Mouse (Mus musculus) hindbrain, embryonic 14.5 days (tissue): ENCODE results near the gene Mrps18a. TPM values are rescaled to one million over a fixed set of nuclear protein-coding genes. Genes with fewer than 3 reads are reported as not detected.

ENCODE experiments used
- ATAC-seq: fragments of 200-750 bp; cut with Nextera tagmentation; 2 replicates; pipeline ENCODE4 v1.8.0; 2017; ENCODE audit warnings: moderate number of reproducible peaks, mild to moderate bottlenecking, moderate TSS enrichment, moderate library complexity; ENCODE audit not compliant: low FRiP score
- DNase-seq: peaks from one replicate; pipeline ENCODE4 v3.0.0-alpha.2; 2015; ENCODE audit warnings: low spot score
- H3K27ac ChIP-seq: fragments of 300-500 bp; sonication (generic); 2 replicates; pipeline ENCODE4 v1.5.1; 2014; ENCODE audit warnings: mild to moderate bottlenecking, moderate library complexity
- H3K27me3 ChIP-seq: fragments of 300-500 bp; sonication (generic); 2 replicates; pipeline ENCODE4 v1.6.1; 2014; ENCODE audit warnings: mild to moderate bottlenecking, low read length, mixed read lengths; ENCODE audit not compliant: control insufficient read depth, insufficient read depth
- H3K36me3 ChIP-seq: fragments of 300-500 bp; sonication (generic); replicated peaks from 2 replicates; pipeline ENCODE4 v1.6.1; 2014; ENCODE audit not compliant: control insufficient read depth, insufficient read depth
- H3K4me1 ChIP-seq: fragments of 300-500 bp; sonication (generic); replicated peaks from 2 replicates; pipeline ENCODE4 v1.6.1; 2014; ENCODE audit warnings: antibody characterized with exemption, low read length, mixed read lengths; ENCODE audit not compliant: control insufficient read depth, insufficient read depth
- H3K4me2 ChIP-seq: fragments of 300-500 bp; sonication (generic); replicated peaks from 2 replicates; pipeline ENCODE4 v1.6.1; 2014; ENCODE audit warnings: mild to moderate bottlenecking, moderate library complexity
- H3K4me3 ChIP-seq: fragments of 300-500 bp; sonication (generic); replicated peaks from 2 replicates; pipeline ENCODE4 v1.5.1; 2014; ENCODE audit warnings: mild to moderate bottlenecking, low read length
- H3K9ac ChIP-seq: fragments of 300-500 bp; sonication (generic); 2 replicates; pipeline ENCODE4 v1.6.1; 2014
- H3K9me3 ChIP-seq: fragments of 300-500 bp; sonication (generic); 2 replicates; pipeline ENCODE4 v1.6.1; 2016; ENCODE audit warnings: low read length; ENCODE audit not compliant: control insufficient read depth
- WGBS: fragments of 180-500 bp; shearing (Covaris S2); extraction: QIAGEN DNeasy Blood & Tissue Kit; methylation state at CpG from one replicate; pipeline ENCODE4 v1.1.7; 2014; 5-methylcytosine and 5-hydroxymethylcytosine counted together
- polyA plus RNA-seq: library from polyadenylated mRNA; unstranded; fragments of >200 nt; fragmentation: Nextera tagmentation; extraction: Ambion mirVana; gene quantifications from 2 replicates; pipeline ENCODE4 v1.2.1, GENCODE M21; 2014

Gene Mrps18a
- 143 and 148 TPM in 2 replicates for polyA plus RNA-seq

DNA sequence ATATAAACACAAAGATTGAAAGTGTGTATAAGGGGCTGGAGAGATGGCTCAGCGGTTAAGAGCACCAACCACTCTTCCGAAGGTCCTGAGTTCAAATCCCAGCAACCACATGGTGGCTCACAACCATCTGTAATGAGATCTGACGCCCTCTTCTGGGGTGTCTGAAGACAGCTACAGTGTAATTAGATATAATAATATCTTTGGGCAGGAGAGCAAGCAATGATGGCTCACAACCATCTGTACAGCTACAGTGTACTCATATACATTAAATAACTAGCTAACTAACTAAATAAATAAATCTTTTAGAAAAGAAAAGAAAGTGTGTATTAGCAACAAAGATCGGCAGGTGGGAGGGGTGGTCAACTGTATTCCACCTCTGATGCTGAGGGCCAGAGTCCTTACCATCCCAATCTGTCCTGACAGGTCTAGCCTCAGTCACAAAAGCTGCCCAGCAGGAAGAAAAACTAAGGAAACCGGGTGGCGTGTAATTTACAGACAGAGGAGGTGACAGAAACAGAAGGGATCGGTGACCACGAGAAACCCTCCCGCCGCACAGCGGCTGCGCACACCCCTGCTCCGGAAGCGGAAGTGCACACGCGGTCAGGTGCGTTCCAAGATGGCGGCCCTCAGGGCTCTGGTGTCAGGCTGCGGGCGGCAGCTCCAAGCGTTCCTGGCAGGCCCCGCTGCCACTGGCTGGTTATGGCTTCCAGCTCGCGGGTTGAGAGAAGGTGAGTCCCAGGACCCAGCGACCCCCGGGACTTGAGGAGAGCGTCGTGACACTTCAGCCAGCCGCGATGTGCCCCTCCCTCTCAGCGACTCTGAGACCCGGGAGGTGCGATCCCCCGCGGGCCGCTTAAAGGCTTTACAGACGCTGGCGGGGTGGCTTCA, at the start of gene Mrps18a:
Gene Mrps18a (plus strand): TSS at position 585 of the 888 bp plus-strand sequence.
- Histone ChIP-seq H3K9ac (peak within 1 kb of the TSS; percentile 69), H3K4me1 (peaks cover 6% of the 10 kb centered on the region), H3K36me3 (no peaks in the 10 kb centered on the region), H3K4me2 (peak within 1 kb of the TSS; percentile 59), H3K4me3 (peak within 1 kb of the TSS; percentile 61), H3K27ac (peak within 1 kb of the TSS; percentile 88), H3K27me3 (peaks cover 11% of the 10 kb centered on the region; the same call in 1 of the 2 replicates), H3K9me3 (no peaks in the 10 kb centered on the region)
- peak; percentile 89 for DNase-seq
- peak; percentile 98 for ATAC-seq
- 6% methylated on average over 38 of the region's 38 CpGs for WGBS

DNA sequence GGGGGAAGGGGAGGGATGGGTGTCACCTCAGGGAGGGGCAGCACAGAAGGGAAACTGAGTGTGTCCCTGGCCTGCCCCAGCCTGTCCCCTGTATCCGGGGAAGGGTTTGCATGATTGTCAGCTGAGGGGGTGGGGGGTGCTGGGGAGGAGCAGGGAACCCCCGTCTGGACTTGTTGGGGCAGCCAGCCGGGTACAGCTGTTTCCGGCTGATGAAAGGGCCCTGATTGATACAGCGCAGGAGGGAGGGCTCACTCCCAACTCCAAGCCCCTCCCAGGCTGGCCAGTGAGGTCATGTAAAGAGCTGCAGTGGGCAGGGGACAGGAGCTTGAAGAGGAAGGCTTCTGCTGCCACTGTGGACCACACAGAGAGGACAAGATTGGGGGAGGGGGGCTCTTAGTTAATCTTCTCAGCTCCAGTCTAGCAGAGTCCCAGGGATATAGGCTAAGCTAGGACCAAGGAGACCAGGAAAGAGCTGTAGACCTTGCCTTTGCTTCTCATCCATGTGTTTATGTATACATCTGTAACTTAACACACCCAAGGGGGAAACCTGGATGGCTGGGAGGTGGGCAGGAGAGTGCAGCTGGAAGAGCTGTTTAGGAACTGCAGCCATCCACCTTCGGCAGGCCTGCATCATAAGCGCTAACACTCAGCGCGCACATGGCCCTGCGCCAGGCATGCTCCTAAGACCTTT, 47.4 kb upstream of the Mrps18a start:
- ATAC-seq (0 out of 2 replicates have a peak, but pooled peaks have one; percentile 37), DNase-seq (no peak)
- no peaks in the 10 kb centered on the region for H3K27me3 ChIP-seq
- H3K9me3 ChIP-seq, result no peaks in the 10 kb centered on the region
- H3K9ac ChIP-seq, result no peak overlapping the region
- WGBS, result 28% methylated on average over 10 of the region's 10 CpGs
- H3K27ac ChIP-seq, result no peak overlapping the region
- no peaks in the 10 kb centered on the region for H3K36me3 ChIP-seq
- no peak overlapping the region for H3K4me2 ChIP-seq
- no peak overlapping the region for H3K4me3 ChIP-seq
- H3K4me1 ChIP-seq, result 0 out of 2 replicates have a peak, but pooled peaks cover 3% of the 10 kb centered on the region

- ATAC-seq, result no peak
- WGBS, result 58% methylated on average over 6 of the region's 6 CpGs
These were observed 46.8 kb upstream of the Mrps18a start for GRCm38 (mm10) chr17:46063974-46064312.

DNA sequence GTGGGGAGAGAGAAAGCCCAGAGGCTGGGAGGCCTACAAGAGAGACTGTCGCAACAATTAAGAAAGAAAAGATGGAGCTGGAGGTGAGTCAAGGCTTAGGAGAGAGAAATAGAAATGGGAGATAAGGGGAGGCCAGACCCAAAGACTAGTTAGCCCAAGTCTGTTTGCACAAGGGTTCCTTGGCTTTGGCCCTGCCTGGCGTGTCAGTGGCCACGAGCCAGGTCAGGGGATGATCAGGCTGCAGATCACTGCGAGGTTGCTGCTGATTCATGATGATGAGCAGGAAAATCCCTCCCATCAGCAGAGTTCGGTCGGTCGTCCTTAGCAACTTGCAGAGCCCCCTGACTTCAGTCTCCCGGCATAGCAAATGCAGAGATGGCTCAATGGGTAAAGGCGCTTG, 40.7 kb upstream of the Mrps18a start:
- Histone ChIP-seq H3K4me2 (no peak overlapping the region), H3K9ac (no peak overlapping the region), H3K9me3 (no peaks in the 10 kb centered on the region), H3K27me3 (no peaks in the 10 kb centered on the region), H3K27ac (no peak overlapping the region), H3K36me3 (no peaks in the 10 kb centered on the region), H3K4me3 (no peak overlapping the region), H3K4me1 (no peaks in the 10 kb centered on the region)
- ATAC-seq (no peak), DNase-seq (no peak)
- WGBS, result 59% methylated on average over 9 of the region's 9 CpGs

More at GRCm38 (mm10) chr17:46063974-46064312, 46.8 kb upstream of the Mrps18a start:
- Histone ChIP-seq H3K9ac (no peak overlapping the region), H3K9me3 (no peaks in the 10 kb centered on the region), H3K4me3 (no peak overlapping the region), H3K27ac (no peak overlapping the region), H3K4me2 (no peak overlapping the region), H3K36me3 (no peaks in the 10 kb centered on the region), H3K4me1 (0 out of 2 replicates have a peak, but pooled peaks cover 3% of the 10 kb centered on the region), H3K27me3 (no peaks in the 10 kb centered on the region)
- DNase-seq, result no peak

GRCm38 (mm10) chr17:46071531-46071930, 39.3 kb upstream of the Mrps18a start:
- no peaks in the 10 kb centered on the region for H3K36me3 ChIP-seq
- no peak overlapping the region for H3K4me3 ChIP-seq
- 88% methylated on average over 3 of the region's 3 CpGs for WGBS
- H3K9me3 ChIP-seq, result no peaks in the 10 kb centered on the region
- H3K9ac ChIP-seq, result no peak overlapping the region
- H3K27me3 ChIP-seq, result no peaks in the 10 kb centered on the region
- no peak overlapping the region for H3K27ac ChIP-seq
- no peak overlapping the region for H3K4me2 ChIP-seq
- no peak for DNase-seq
- no peak for ATAC-seq
- H3K4me1 ChIP-seq, result no peaks in the 10 kb centered on the region

- no peak overlapping the region for H3K9ac ChIP-seq
- no peak overlapping the region for H3K4me3 ChIP-seq
- H3K27ac ChIP-seq, result no peak overlapping the region
- 65% methylated on average over 23 of the region's 23 CpGs for WGBS
- ATAC-seq (peak; percentile 31; the same call in 1 of the 2 replicates), DNase-seq (no peak)
- H3K9me3 ChIP-seq, result no peaks in the 10 kb centered on the region
- no peak overlapping the region for H3K4me2 ChIP-seq
- H3K27me3 ChIP-seq, result no peaks in the 10 kb centered on the region
- H3K4me1 ChIP-seq, result no peaks in the 10 kb centered on the region
- H3K36me3 ChIP-seq, result no peaks in the 10 kb centered on the region
These were observed 37.0 kb upstream of the Mrps18a start for GRCm38 (mm10) chr17:46073730-46074301.

DNA sequence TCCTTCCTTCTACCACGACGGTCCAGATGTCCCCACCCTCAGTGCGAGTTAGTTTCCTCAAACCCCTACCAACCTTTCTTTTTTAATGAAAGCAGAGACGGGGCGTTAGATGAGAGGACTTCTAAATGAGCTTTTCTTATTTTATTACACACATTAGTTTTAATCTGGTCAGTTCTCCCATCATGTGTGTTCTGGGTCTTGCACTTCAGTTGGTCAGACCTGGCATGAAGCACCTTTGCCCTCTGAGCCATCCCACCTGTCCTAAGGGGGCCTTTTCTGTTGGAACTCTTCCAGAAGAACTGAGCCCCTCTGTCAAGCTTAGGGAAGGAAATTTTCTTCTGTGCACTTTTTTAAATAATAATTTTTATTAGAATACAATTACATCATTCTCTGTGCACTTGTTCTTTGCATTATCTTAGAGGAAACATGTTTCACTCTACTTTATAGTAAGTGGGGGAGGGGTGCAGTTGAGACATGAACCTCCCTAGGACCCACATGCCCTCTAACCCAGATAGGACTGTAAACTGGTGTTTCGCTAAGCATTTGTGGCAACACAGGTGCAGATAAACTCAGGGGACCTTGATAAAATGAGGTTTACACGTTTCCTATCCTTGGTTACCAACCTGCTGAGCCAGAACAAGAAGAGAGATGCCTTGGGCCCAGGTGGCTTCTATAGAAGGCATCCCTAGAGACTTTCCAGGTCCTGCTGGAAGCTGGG, 36.2 kb upstream of the Mrps18a start:
- Histone ChIP-seq H3K9ac (no peak overlapping the region), H3K4me2 (no peak overlapping the region), H3K4me3 (no peak overlapping the region), H3K9me3 (0 out of 2 replicates have a peak, but pooled peaks cover 2% of the 10 kb centered on the region), H3K36me3 (no peaks in the 10 kb centered on the region), H3K27ac (no peak overlapping the region), H3K27me3 (no peaks in the 10 kb centered on the region), H3K4me1 (no peaks in the 10 kb centered on the region)
- WGBS, result 68% methylated on average over 7 of the region's 7 CpGs
- no peak for ATAC-seq
- DNase-seq, result no peak

DNA sequence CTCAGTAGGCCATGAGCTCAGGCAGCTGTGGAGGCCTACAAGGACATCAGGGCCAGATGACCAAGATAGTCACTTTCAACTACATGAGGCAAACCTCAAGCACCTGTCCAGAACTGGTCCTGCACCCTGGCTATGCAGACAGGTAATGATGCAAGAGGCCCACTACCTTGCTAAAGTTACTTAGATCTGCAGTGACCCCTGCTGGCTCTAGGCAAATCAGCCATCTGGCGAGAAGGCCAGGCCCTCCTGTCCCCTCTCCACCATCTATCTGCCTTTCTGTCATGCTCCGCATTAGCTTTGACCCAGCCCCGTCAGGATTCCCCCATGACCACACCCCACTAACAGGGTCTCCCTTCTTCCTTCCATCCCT, 35.7 kb upstream of the Mrps18a start:
- H3K4me1 ChIP-seq, result no peaks in the 10 kb centered on the region
- no peaks in the 10 kb centered on the region for H3K27me3 ChIP-seq
- H3K4me3 ChIP-seq, result no peak overlapping the region
- no peak overlapping the region for H3K9ac ChIP-seq
- no peak for ATAC-seq
- H3K9me3 ChIP-seq, result 0 out of 2 replicates have a peak, but pooled peaks cover 2% of the 10 kb centered on the region
- WGBS, result 61% methylated on average over 3 of the region's 3 CpGs
- DNase-seq, result no peak
- H3K4me2 ChIP-seq, result no peak overlapping the region
- no peaks in the 10 kb centered on the region for H3K36me3 ChIP-seq
- H3K27ac ChIP-seq, result no peak overlapping the region
